Mouse (Mus musculus): Measurements from ENCODE around the gene Tmem150a. TPM values are rescaled to one million over a fixed set of nuclear protein-coding genes. Genes with fewer than 3 reads are reported as not detected.

Gene Tmem150a
- polyA plus RNA-seq, 1 experiment from 2014 or later: 16.3 TPM

DNA sequence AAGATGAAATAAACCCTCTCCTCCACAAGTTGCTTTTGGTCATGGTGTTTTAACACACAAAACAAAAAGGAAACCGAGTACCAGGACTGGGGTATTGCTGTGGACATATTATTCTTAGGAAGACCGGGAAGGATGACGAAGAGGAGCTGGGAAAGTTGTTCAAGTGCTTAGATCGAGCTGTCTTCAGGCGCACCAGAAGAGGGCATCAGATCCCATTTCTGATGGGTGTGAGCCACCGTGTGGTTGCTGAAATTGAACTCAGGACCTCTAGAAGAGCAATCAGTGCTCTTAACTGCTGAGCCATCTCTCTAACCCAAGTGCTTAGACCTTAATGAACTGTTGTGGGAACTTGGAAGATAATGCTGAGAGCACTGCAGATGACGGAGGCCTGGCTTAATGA lies 8.8 kb downstream of the Tmem150a start:
- no peak for DNase-seq (ENCODE audit: low spot score)
- Histone ChIP-seq H3K4me3 (ENCODE audit: low read depth, low read length) (no peak overlapping the region), H3K27ac (replicated peaks; ENCODE audit: low read depth, low read length) (no peak overlapping the region), H3K9ac (ENCODE audit: low read depth, low read length) (0 out of 2 replicates have a peak overlapping the region, but pooled peaks have one; percentile 6), H3K27me3 (replicated peaks; ENCODE audit: control insufficient read depth, insufficient read depth, low read length) (no peaks in the 10 kb centered on the region), H3K4me1 (ENCODE audit: control insufficient read depth, insufficient read depth, low read length) (peaks cover 9% of the 10 kb centered on the region), H3K4me2 (ENCODE audit: low read depth, low read length) (no peak overlapping the region), H3K9me3 (ENCODE audit: control insufficient read depth, low read length) (no peaks in the 10 kb centered on the region), H3K36me3 (ENCODE audit: control insufficient read depth, insufficient read depth, low read length) (peaks cover 17% of the 10 kb centered on the region; the same call in 1 of the 2 replicates)
- 49% methylated on average over 7 of the region's 7 CpGs for WGBS
- no peak for ATAC-seq (ENCODE audit: low read depth)

DNA sequence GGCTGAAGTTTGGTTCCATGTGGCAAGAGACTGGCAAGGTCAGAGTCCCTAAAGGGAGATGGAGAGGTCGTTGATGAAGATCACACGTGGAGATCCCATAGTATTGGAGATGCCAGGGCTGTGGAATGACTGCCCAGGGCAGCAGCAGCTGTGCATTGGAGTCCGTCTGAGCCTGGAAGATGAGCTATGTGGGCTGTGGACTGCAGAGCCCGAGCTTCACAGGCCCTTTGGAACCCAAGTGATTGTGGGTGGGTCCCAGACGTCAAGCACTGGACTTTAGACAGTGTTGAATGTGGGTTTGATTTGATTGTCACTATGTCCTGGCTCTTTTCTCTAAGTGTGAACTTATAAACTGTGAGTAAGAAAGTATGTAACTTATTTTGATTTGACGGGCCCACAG lies 9.7 kb downstream of the Tmem150a start:
- H3K9me3 ChIP-seq (ENCODE audit: control insufficient read depth, low read length): no peaks in the 10 kb centered on the region
- no peak for DNase-seq (ENCODE audit: low spot score)
- H3K27ac ChIP-seq (replicated peaks; ENCODE audit: low read depth, low read length): no peak overlapping the region
- ATAC-seq (ENCODE audit: low read depth): no peak
- peaks cover 7% of the 10 kb centered on the region; the same call in 1 of the 2 replicates for H3K36me3 ChIP-seq (ENCODE audit: control insufficient read depth, insufficient read depth, low read length)
- H3K4me2 ChIP-seq (ENCODE audit: low read depth, low read length): no peak overlapping the region
- no peak overlapping the region for H3K4me3 ChIP-seq (ENCODE audit: low read depth, low read length)
- no peak overlapping the region for H3K9ac ChIP-seq (ENCODE audit: low read depth, low read length)
- 74% methylated on average over 6 of the region's 6 CpGs for WGBS
- H3K27me3 ChIP-seq (replicated peaks; ENCODE audit: control insufficient read depth, insufficient read depth, low read length): no peaks in the 10 kb centered on the region
- peaks cover 9% of the 10 kb centered on the region for H3K4me1 ChIP-seq (ENCODE audit: control insufficient read depth, insufficient read depth, low read length)

DNA sequence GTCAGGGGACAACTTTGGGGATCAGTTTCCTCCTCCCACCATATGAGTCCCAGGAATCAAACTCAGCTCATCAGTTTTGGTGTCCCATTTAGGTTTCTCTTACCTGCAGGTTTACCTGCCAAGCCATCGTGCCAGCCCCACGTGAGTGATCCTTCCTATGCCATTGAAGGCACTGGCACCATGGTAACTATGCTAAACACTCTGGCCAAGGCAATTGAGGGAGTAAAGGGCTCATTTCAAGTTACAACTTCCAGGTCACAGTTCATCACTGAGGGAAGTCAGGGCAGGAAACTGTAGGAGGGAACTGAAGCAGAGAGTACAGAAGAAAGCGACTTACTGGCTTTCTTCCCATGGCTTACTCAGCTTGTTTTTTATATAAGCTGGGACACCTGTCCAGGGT lies 11.1 kb downstream of the Tmem150a start:
- no peaks in the 10 kb centered on the region for H3K9me3 ChIP-seq (ENCODE audit: control insufficient read depth, low read length)

DNA sequence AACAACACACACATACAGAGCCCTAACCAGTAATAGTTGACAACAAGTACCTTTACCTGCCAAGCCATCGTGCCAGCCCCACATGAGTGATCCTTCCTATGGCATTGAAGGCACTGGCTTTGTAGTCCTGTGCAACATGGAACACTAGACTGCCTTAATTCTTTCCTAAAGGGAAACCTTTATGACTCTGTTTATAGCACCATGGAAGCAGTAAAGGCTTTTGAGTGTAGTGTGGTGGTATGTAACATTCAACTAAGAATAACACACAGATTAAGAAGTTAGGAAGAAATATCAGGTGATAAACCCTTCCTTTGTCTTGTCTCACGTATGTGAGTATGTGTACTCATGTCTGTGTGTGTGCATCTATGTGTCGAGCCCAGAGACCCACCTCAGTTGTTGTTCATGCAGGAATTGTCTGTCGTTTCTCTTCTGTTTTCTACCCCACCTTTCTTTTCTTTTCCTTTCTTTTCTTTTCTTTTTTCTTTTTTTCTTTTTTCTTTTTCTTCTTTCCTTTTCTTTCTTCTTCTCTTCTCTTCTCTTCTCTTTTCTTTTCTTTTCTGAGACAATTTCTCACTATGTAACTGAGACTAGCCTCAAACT lies 11.7 kb downstream of the Tmem150a start, which contains the start of gene Rnf181:
TSS of gene Rnf181 (minus strand) at position 113 of the 600 bp plus-strand sequence.
- Histone ChIP-seq H3K27me3 (replicated peaks; ENCODE audit: control insufficient read depth, insufficient read depth, low read length) (no peaks in the 10 kb centered on the region), H3K9ac (ENCODE audit: low read depth, low read length) (no peak within 1 kb of the TSS), H3K4me3 (ENCODE audit: low read depth, low read length) (no peak within 1 kb of the TSS), H3K27ac (replicated peaks; ENCODE audit: low read depth, low read length) (no peak within 1 kb of the TSS), H3K4me1 (ENCODE audit: control insufficient read depth, insufficient read depth, low read length) (peaks cover 6% of the 10 kb centered on the region; the same call in 1 of the 2 replicates), H3K36me3 (ENCODE audit: control insufficient read depth, insufficient read depth, low read length) (no peaks in the 10 kb centered on the region), H3K9me3 (ENCODE audit: control insufficient read depth, low read length) (no peaks in the 10 kb centered on the region), H3K4me2 (ENCODE audit: low read depth, low read length) (no peak within 1 kb of the TSS)
- DNase-seq (ENCODE audit: low spot score): no peak
- no peak for ATAC-seq (ENCODE audit: low read depth)
- WGBS: 69% methylated on average over 4 of the region's 4 CpGs

More for the DNA sequence above, 11.1 kb downstream of the Tmem150a start:
- no peak overlapping the region for H3K4me3 ChIP-seq (ENCODE audit: low read depth, low read length)
- no peak overlapping the region for H3K4me2 ChIP-seq (ENCODE audit: low read depth, low read length)
- 66% methylated on average over 3 of the region's 3 CpGs for WGBS
- H3K4me1 ChIP-seq (ENCODE audit: control insufficient read depth, insufficient read depth, low read length): peaks cover 10% of the 10 kb centered on the region
- no peak for ATAC-seq (ENCODE audit: low read depth)
- no peaks in the 10 kb centered on the region for H3K27me3 ChIP-seq (replicated peaks; ENCODE audit: control insufficient read depth, insufficient read depth, low read length)
- H3K9ac ChIP-seq (ENCODE audit: low read depth, low read length): no peak overlapping the region
- H3K27ac ChIP-seq (replicated peaks; ENCODE audit: low read depth, low read length): no peak overlapping the region
- H3K36me3 ChIP-seq (ENCODE audit: control insufficient read depth, insufficient read depth, low read length): no peaks in the 10 kb centered on the region
- no peak for DNase-seq (ENCODE audit: low spot score)

DNA sequence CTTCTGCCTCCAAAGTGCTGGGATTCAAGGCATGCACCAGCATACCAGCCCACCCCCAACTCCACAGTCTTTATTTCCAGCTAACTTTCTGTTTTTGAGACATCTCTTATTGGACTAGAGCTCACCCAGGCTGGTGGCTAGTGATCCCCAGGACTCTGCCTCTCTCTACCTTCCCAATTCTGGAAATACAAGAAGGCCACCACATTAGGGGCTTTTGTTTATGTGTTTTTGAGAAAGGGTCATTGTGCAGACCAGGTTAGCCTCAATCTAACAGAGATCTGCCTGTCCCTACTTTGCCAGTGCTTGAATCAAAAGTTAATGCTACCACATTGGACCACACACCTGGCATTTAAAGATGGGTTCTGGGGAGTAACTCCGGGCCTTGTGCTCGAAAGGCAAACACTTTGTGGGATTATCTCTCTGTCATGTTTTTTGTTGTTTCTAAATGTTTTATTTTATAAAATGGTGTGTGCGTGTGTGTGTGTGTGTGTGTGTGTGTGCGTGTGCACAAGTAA lies 12.3 kb downstream of the Tmem150a start:
- peaks cover 6% of the 10 kb centered on the region; the same call in 1 of the 2 replicates for H3K4me1 ChIP-seq (ENCODE audit: control insufficient read depth, insufficient read depth, low read length)
- ATAC-seq (ENCODE audit: low read depth): no peak

DNA sequence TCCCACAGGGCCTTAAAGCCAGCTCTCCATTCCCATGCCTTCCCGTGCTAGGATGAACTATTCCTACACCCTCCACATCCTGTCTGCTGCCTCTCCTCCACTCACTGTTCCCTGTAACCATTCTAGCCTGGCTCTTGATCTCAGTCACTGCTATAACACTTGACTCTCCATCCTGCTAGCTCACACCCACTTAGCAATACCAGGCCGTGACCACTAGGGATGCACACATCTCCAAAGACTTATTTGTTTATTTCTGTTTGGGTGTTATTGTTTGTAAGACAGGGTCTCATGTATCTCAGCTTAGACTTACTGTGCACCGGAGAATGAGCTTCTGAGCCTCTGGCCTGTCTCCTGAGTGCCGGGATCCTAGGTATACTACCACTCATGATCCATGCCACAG lies 14.3 kb downstream of the Tmem150a start:
- ATAC-seq (ENCODE audit: low read depth): no peak
- Histone ChIP-seq H3K36me3 (ENCODE audit: control insufficient read depth, insufficient read depth, low read length) (no peaks in the 10 kb centered on the region), H3K4me3 (ENCODE audit: low read depth, low read length) (no peak overlapping the region), H3K4me1 (ENCODE audit: control insufficient read depth, insufficient read depth, low read length) (peaks cover 6% of the 10 kb centered on the region; the same call in 1 of the 2 replicates), H3K4me2 (ENCODE audit: low read depth, low read length) (no peak overlapping the region), H3K27me3 (replicated peaks; ENCODE audit: control insufficient read depth, insufficient read depth, low read length) (no peaks in the 10 kb centered on the region), H3K27ac (replicated peaks; ENCODE audit: low read depth, low read length) (no peak overlapping the region), H3K9me3 (ENCODE audit: control insufficient read depth, low read length) (no peaks in the 10 kb centered on the region), H3K9ac (ENCODE audit: low read depth, low read length) (no peak overlapping the region)
- DNase-seq (ENCODE audit: low spot score): no peak
- WGBS: 85% methylated on average over 4 of the region's 4 CpGs

More for the DNA sequence above, 12.3 kb downstream of the Tmem150a start:
- no peak for DNase-seq (ENCODE audit: low spot score)
- Histone ChIP-seq H3K27me3 (replicated peaks; ENCODE audit: control insufficient read depth, insufficient read depth, low read length) (no peaks in the 10 kb centered on the region), H3K9ac (ENCODE audit: low read depth, low read length) (no peak overlapping the region), H3K4me2 (ENCODE audit: low read depth, low read length) (no peak overlapping the region), H3K27ac (replicated peaks; ENCODE audit: low read depth, low read length) (no peak overlapping the region), H3K36me3 (ENCODE audit: control insufficient read depth, insufficient read depth, low read length) (no peaks in the 10 kb centered on the region), H3K9me3 (ENCODE audit: control insufficient read depth, low read length) (no peaks in the 10 kb centered on the region), H3K4me3 (ENCODE audit: low read depth, low read length) (no peak overlapping the region)
- 81% methylated on average over 4 of the region's 4 CpGs for WGBS

DNA sequence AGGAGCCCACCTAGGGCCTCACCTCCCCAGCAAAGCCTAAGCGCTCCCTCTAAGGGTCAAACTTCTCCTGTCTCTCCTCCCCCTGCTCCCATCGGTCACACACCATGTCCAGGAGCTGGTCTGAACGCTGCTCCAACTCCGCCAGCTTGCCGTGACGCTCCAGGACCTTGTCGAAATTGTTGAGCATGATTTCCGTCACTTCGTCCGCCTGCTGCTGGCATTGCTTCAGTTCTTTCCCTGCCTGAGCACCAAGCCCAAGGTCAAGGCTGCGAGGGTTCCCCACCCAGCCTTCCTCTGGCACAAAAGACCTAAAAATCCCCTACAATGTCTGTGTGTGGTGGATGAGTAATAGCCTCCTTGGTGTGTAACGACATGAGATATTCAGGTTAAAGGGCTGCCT lies 14.8 kb downstream of the Tmem150a start:
- no peaks in the 10 kb centered on the region for H3K27me3 ChIP-seq (replicated peaks; ENCODE audit: control insufficient read depth, insufficient read depth, low read length)
- H3K4me1 ChIP-seq (ENCODE audit: control insufficient read depth, insufficient read depth, low read length): peaks cover 6% of the 10 kb centered on the region; the same call in 1 of the 2 replicates
- ATAC-seq (ENCODE audit: low read depth) (no peak), DNase-seq (ENCODE audit: low spot score) (no peak)
- no peak overlapping the region for H3K4me3 ChIP-seq (ENCODE audit: low read depth, low read length)
- no peak overlapping the region for H3K9ac ChIP-seq (ENCODE audit: low read depth, low read length)
- H3K36me3 ChIP-seq (ENCODE audit: control insufficient read depth, insufficient read depth, low read length): no peaks in the 10 kb centered on the region
- H3K4me2 ChIP-seq (ENCODE audit: low read depth, low read length): no peak overlapping the region
- WGBS: 83% methylated on average over 12 of the region's 12 CpGs
- H3K27ac ChIP-seq (replicated peaks; ENCODE audit: low read depth, low read length): no peak overlapping the region
- no peaks in the 10 kb centered on the region for H3K9me3 ChIP-seq (ENCODE audit: control insufficient read depth, low read length)

DNA sequence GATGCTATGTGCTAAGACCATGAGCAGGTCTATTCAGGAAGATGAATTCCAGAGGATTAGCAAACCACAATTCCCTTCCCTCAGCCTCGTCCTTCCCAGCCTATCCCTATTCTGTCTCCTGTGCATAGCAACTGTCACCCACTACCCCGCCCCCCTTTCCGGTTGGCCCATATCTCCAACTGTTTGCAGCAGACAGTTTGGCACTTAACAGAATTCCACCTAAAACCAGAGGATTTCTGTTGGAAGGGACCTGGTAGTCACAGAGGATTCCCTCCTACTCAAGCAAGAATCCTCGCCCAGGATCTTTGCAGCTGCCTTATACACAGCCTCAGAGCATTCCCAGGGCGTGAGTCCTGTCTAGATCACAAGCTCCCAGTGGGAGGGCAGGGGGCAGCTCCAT lies 15.9 kb downstream of the Tmem150a start:
- no peaks in the 10 kb centered on the region for H3K9me3 ChIP-seq (ENCODE audit: control insufficient read depth, low read length)
- peak overlapping the region; percentile 44; the same call in 1 of the 2 replicates for H3K27ac ChIP-seq (replicated peaks; ENCODE audit: low read depth, low read length)
- peaks cover 6% of the 10 kb centered on the region; the same call in 1 of the 2 replicates for H3K4me1 ChIP-seq (ENCODE audit: control insufficient read depth, insufficient read depth, low read length)
- H3K36me3 ChIP-seq (ENCODE audit: control insufficient read depth, insufficient read depth, low read length): no peaks in the 10 kb centered on the region
- no peak overlapping the region for H3K4me2 ChIP-seq (ENCODE audit: low read depth, low read length)
- peak; percentile 77 for DNase-seq (ENCODE audit: low spot score)
- 25% methylated on average over 5 of the region's 5 CpGs for WGBS
- no peak overlapping the region for H3K4me3 ChIP-seq (ENCODE audit: low read depth, low read length)
- peak; percentile 91 for ATAC-seq (ENCODE audit: low read depth)
- no peaks in the 10 kb centered on the region for H3K27me3 ChIP-seq (replicated peaks; ENCODE audit: control insufficient read depth, insufficient read depth, low read length)
- 0 out of 2 replicates have a peak overlapping the region, but pooled peaks have one; percentile 11 for H3K9ac ChIP-seq (ENCODE audit: low read depth, low read length)
